In genomic region chr2:180225044-180225761, GRCm38 (mm10) we compare ENCODE assay signal across 7 mouse cellular contexts. TPM values are rescaled to one million over a fixed set of nuclear protein-coding genes. Genes with fewer than 3 reads are reported as not detected.
DNase-seq lines count a peak whose midpoint lies in the region; ATAC-seq and TF ChIP-seq lines count a peak whose summit lies in the region.

No protein-coding gene starts in this region.

- TF ChIP-seq EP300 in ES-Bruce4 (IDR thresholded peaks at IDR 0.05; ENCODE audit: insufficient read depth, low read depth, low read length), result no peak

- H3K4me2 ChIP-seq in forebrain, embryonic 11.5 days (ENCODE audit: low read depth, low read length, severe bottlenecking), result peak overlapping the region; percentile 100
- peak overlapping the region; percentile 75 for H3K4me2 ChIP-seq in liver, embryonic 16.5 days (ENCODE audit: low read depth, low read length)
- H3K4me2 ChIP-seq in neural tube, embryonic 15.5 days, result peak overlapping the region; percentile 100

- peak; percentile 20 for ATAC-seq in forebrain, embryonic 11.5 days (replicated peaks; ENCODE audit: low FRiP score)
- 0 out of 2 replicates have a peak, but pooled peaks have one; percentile 2 for ATAC-seq in liver, embryonic 16.5 days (ENCODE audit: low read depth)
- peak; percentile 20; the same call in 1 of the 2 replicates for ATAC-seq in neural tube, embryonic 15.5 days (ENCODE audit: low FRiP score)

- no peak for TF ChIP-seq POLR2A in ES-Bruce4 (IDR thresholded peaks at IDR 0.05; ENCODE audit: insufficient read depth, low read length)

- no peaks in the 10 kb centered on the region; the same call in 1 of the 2 replicates for H3K36me3 ChIP-seq in ES-Bruce4 (ENCODE audit: control insufficient read depth, insufficient read depth, low read length, poor library complexity, severe bottlenecking)
- no peaks in the 10 kb centered on the region for H3K36me3 ChIP-seq in forebrain, embryonic 11.5 days (ENCODE audit: control insufficient read depth, insufficient read depth, low read length)
- no peaks in the 10 kb centered on the region for H3K36me3 ChIP-seq in liver, embryonic 16.5 days (ENCODE audit: control insufficient read depth, insufficient read depth)
- H3K36me3 ChIP-seq in neural tube, embryonic 15.5 days, result no peaks in the 10 kb centered on the region

- 0 out of 2 replicates have a peak overlapping the region, but pooled peaks have one; percentile 23 for H3K27ac ChIP-seq in ES-Bruce4 (ENCODE audit: insufficient read depth, low read length)
- H3K27ac ChIP-seq in forebrain, embryonic 11.5 days (ENCODE audit: low read depth, low read length), result no peak overlapping the region
- H3K27ac ChIP-seq in liver, embryonic 16.5 days (ENCODE audit: low read length), result no peak overlapping the region
- H3K27ac ChIP-seq in neural tube, embryonic 15.5 days (replicated peaks), result no peak overlapping the region

- peak overlapping the region; percentile 74 for H3K9ac ChIP-seq in ES-Bruce4 (ENCODE audit: low read depth, poor library complexity, severe bottlenecking)
- peak overlapping the region; percentile 55 for H3K9ac ChIP-seq in forebrain, embryonic 11.5 days (ENCODE audit: low read length)
- peak overlapping the region; percentile 35; the same call in 1 of the 2 replicates for H3K9ac ChIP-seq in liver, embryonic 16.5 days (ENCODE audit: low read depth, low read length)
- peak overlapping the region; percentile 61 for H3K9ac ChIP-seq in neural tube, embryonic 15.5 days (replicated peaks)

- H3K4me1 ChIP-seq in ES-Bruce4 (ENCODE audit: control insufficient read depth, insufficient read depth, low read length), result peaks cover 28% of the 10 kb centered on the region
- H3K4me1 ChIP-seq in forebrain, embryonic 11.5 days (replicated peaks; ENCODE audit: control insufficient read depth, insufficient read depth, low read length), result peaks cover 21% of the 10 kb centered on the region
- H3K4me1 ChIP-seq in liver, embryonic 16.5 days (ENCODE audit: control insufficient read depth, low read depth, low read length), result peaks cover 3% of the 10 kb centered on the region
- peaks cover 43% of the 10 kb centered on the region for H3K4me1 ChIP-seq in neural tube, embryonic 15.5 days

- no peaks in the 10 kb centered on the region for H3K9me3 ChIP-seq in ES-Bruce4 (replicated peaks; ENCODE audit: control insufficient read depth, insufficient read depth, low read length, poor library complexity, severe bottlenecking)
- no peaks in the 10 kb centered on the region for H3K9me3 ChIP-seq in forebrain, embryonic 11.5 days (ENCODE audit: control insufficient read depth, low read length)
- no peaks in the 10 kb centered on the region for H3K9me3 ChIP-seq in liver, embryonic 16.5 days (replicated peaks; ENCODE audit: control insufficient read depth, low read length)
- no peaks in the 10 kb centered on the region for H3K9me3 ChIP-seq in neural tube, embryonic 15.5 days (replicated peaks)

- WGBS in forebrain, embryonic 11.5 days, result under 1% methylated on average over 55 of the region's 55 CpGs
- whole genome bisulfite sequencing in liver, embryonic 16.5 days (ENCODE audit: insufficient replicate concordance), result under 1% methylated on average over 55 of the region's 55 CpGs
- under 1% methylated on average over 55 of the region's 55 CpGs for WGBS in neural tube, embryonic 15.5 days

- H3K4me3 ChIP-seq in ES-Bruce4 (ENCODE audit: low read depth, low read length), result peak overlapping the region; percentile 84
- H3K4me3 ChIP-seq in forebrain, embryonic 11.5 days (ENCODE audit: low read depth, low read length), result peak overlapping the region; percentile 53
- peak overlapping the region; percentile 58 for H3K4me3 ChIP-seq in liver, embryonic 16.5 days (ENCODE audit: low read depth, low read length)
- H3K4me3 ChIP-seq in neural tube, embryonic 15.5 days (replicated peaks), result peak overlapping the region; percentile 61

- TF ChIP-seq CTCF in ES-Bruce4 (IDR thresholded peaks at IDR 0.05; ENCODE audit: low read depth, low read length), result no peak

- no peaks in the 10 kb centered on the region for H3K27me3 ChIP-seq in ES-Bruce4 (ENCODE audit: control insufficient read depth, insufficient read depth, low read length, poor library complexity, severe bottlenecking)
- peaks cover 7% of the 10 kb centered on the region for H3K27me3 ChIP-seq in forebrain, embryonic 11.5 days (ENCODE audit: control insufficient read depth, insufficient read depth, low read length)
- H3K27me3 ChIP-seq in liver, embryonic 16.5 days (ENCODE audit: control insufficient read depth, insufficient read depth, low read depth, low read length), result peaks cover 41% of the 10 kb centered on the region
- H3K27me3 ChIP-seq in neural tube, embryonic 15.5 days (replicated peaks), result peaks cover 46% of the 10 kb centered on the region

- intact Hi-C loops in left cerebral cortex, postnatal 14 days (cut with DNase I), result no loop called here

- peak; percentile 36 for DNase-seq in CD4-positive helper T cell, adult 2 months (ENCODE audit: low read depth, low spot score)
- peak; percentile 72 for DNase-seq in forebrain, embryonic 11.5 days (ENCODE audit: low spot score)
- DNase-seq in induced T-regulatory cell, adult 2 months (ENCODE audit: low read depth), result peak; percentile 46
- no peak for DNase-seq in left cerebral cortex, postnatal 14 days (ENCODE audit: low spot score in 2 of 2)

RNA-seq across cellular contexts. Expression of gene Lama5, which starts 0.5 kb away (rescaled TPM):
- polyA plus RNA-seq in ES-Bruce4 (2011; ENCODE audit: insufficient read depth, insufficient read length, low read depth, missing spikeins), result 141 and 145 TPM in 2 replicates
- 5.9 and 7.8 TPM in 2 replicates for polyA plus RNA-seq in forebrain, embryonic 11.5 days (2014; fragmentation: Nextera tagmentation; extraction: Ambion mirVana)
- 2.0 and 2.6 TPM in 2 replicates for polyA plus RNA-seq in liver, embryonic 16.5 days (2015; fragmentation: Nextera tagmentation; extraction: Ambion mirVana)
- 1.2 and 4.4 TPM in 2 replicates for polyA plus RNA-seq in neural tube, embryonic 15.5 days (2015; fragmentation: Nextera tagmentation; extraction: Ambion mirVana)
- 1 to 10 TPM; 8.0 to 9.7 TPM for total RNA-seq in left cerebral cortex, postnatal 14 days (2021)

RNA-seq across cellular contexts. Expression of gene Rps21, which starts 32.0 kb away (rescaled TPM):
- polyA plus RNA-seq in ES-Bruce4 (2011; ENCODE audit: insufficient read depth, insufficient read length, low read depth, missing spikeins), result 1,612 and 1,632 TPM in 2 replicates
- polyA plus RNA-seq in forebrain, embryonic 11.5 days (2014; fragmentation: Nextera tagmentation; extraction: Ambion mirVana), result 423 and 468 TPM in 2 replicates
- polyA plus RNA-seq in liver, embryonic 16.5 days (2015; fragmentation: Nextera tagmentation; extraction: Ambion mirVana), result 262 and 314 TPM in 2 replicates
- polyA plus RNA-seq in neural tube, embryonic 15.5 days (2015; fragmentation: Nextera tagmentation; extraction: Ambion mirVana), result 382 and 405 TPM in 2 replicates
- 100 to 1,000 TPM; 565 to 568 TPM for total RNA-seq in left cerebral cortex, postnatal 14 days (2021)

RNA-seq across cellular contexts. Expression of gene Cables2, which starts 48.1 kb away (rescaled TPM):
- polyA plus RNA-seq in ES-Bruce4 (2011; ENCODE audit: insufficient read depth, insufficient read length, low read depth, missing spikeins), result 13.2 and 14.5 TPM in 2 replicates
- polyA plus RNA-seq in forebrain, embryonic 11.5 days (2014; fragmentation: Nextera tagmentation; extraction: Ambion mirVana), result 16.8 and 18.7 TPM in 2 replicates
- 1.3 and 1.7 TPM in 2 replicates for polyA plus RNA-seq in liver, embryonic 16.5 days (2015; fragmentation: Nextera tagmentation; extraction: Ambion mirVana)
- 21.2 and 25.6 TPM in 2 replicates for polyA plus RNA-seq in neural tube, embryonic 15.5 days (2015; fragmentation: Nextera tagmentation; extraction: Ambion mirVana)
- 10 to 100 TPM; 30.4 to 34.6 TPM for total RNA-seq in left cerebral cortex, postnatal 14 days (2021)

RNA-seq across cellular contexts. Expression of gene Adrm1, which starts 53.9 kb away (rescaled TPM):
- polyA plus RNA-seq in ES-Bruce4 (2011; ENCODE audit: insufficient read depth, insufficient read length, low read depth, missing spikeins), result 50.0 and 54.3 TPM in 2 replicates
- polyA plus RNA-seq in forebrain, embryonic 11.5 days (2014; fragmentation: Nextera tagmentation; extraction: Ambion mirVana), result 200 and 207 TPM in 2 replicates
- polyA plus RNA-seq in liver, embryonic 16.5 days (2015; fragmentation: Nextera tagmentation; extraction: Ambion mirVana), result 91.4 and 96.6 TPM in 2 replicates
- 196 and 203 TPM in 2 replicates for polyA plus RNA-seq in neural tube, embryonic 15.5 days (2015; fragmentation: Nextera tagmentation; extraction: Ambion mirVana)
- total RNA-seq in left cerebral cortex, postnatal 14 days (2021), result 100 to 1,000 TPM; 104 to 109 TPM

Comparison
In these comparisons a context has a peak if more than half of its experiments do, and no peak if none do; other contexts are left out.
1. DNase-seq: peak in CD4-positive helper T cell, adult 2 months (single experiment), forebrain, embryonic 11.5 days (single experiment) and induced T-regulatory cell, adult 2 months (single experiment); none in left cerebral cortex, postnatal 14 days (0 of 2).
2. RNA of gene Lama5, which starts 0.5 kb away (polyA plus RNA-seq): 141 to 145 TPM in ES-Bruce4; 5.9 to 7.8 TPM in forebrain, embryonic 11.5 days, 2.0 to 2.6 TPM in liver, embryonic 16.5 days and 1.2 to 4.4 TPM in neural tube, embryonic 15.5 days; every median in the first group is over 10 times any median in the second.
3. Peak in every context shown above with its lines, with median percentiles within 50 percentile points of each other: H3K4me3 ChIP-seq, H3K9ac ChIP-seq, ATAC-seq and H3K4me2 ChIP-seq.